In the genomic region with DNA sequence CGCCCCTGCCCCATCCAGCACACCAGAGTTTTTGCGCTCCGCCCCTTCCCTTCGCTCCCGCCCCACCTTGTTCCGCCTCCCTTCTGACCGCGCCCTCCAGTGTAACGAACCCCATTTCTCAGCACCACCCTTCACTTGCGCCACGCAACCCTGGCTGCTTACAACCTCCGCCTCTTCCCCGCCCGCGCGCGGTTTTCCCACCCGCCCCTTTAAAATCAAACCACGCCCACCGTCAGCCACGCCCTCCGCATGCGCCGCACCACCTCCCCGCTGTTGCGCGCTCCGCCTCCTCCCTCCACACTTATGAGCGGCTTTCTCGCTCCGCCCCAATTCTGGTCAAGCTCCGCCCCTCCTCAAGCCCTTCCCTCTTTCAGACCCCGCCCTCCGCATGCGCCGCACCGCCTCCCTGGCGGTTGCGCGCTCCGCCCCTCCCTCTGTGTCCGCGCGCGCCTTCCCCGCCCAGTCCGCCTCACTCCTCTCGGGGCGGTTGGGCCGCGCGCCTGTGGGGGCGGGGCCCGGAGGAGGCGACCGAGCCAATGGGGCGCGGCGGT, we compare ENCODE assay signal across 7 mouse cellular contexts. TPM values are rescaled to one million over a fixed set of nuclear protein-coding genes. Genes with fewer than 3 reads are reported as not detected.
DNase-seq lines count a peak whose midpoint lies in the region; ATAC-seq and TF ChIP-seq lines count a peak whose summit lies in the region.

A gene (plus strand): TSS at position 476 of the 551 bp plus-strand sequence.

- H3K9ac ChIP-seq in intestine, postnatal 0 days (ENCODE audit: low read depth, low read length), result peak within 1 kb of the TSS; percentile 91
- H3K9ac ChIP-seq in midbrain, embryonic 12.5 days (replicated peaks), result peak within 1 kb of the TSS; percentile 88

- H3K36me3 ChIP-seq in embryonic facial prominence, embryonic 10.5 days (replicated peaks), result peaks cover 16% of the 10 kb centered on the region
- H3K36me3 ChIP-seq in intestine, postnatal 0 days (ENCODE audit: control insufficient read depth, insufficient read depth), result 0 out of 2 replicates have a peak, but pooled peaks cover 7% of the 10 kb centered on the region
- no peaks in the 10 kb centered on the region; the same call in 1 of the 2 replicates for H3K36me3 ChIP-seq in midbrain, embryonic 12.5 days
- no peaks in the 10 kb centered on the region for H3K36me3 ChIP-seq in small intestine, adult 2 months (ENCODE audit: control insufficient read depth, insufficient read depth, low read length)

- TF ChIP-seq CTCF in intestine, postnatal 0 days (IDR thresholded peaks at IDR 0.05; ENCODE audit: low read depth), result no peak
- no peak for TF ChIP-seq CTCF in small intestine, adult 2 months (IDR thresholded peaks at IDR 0.05; ENCODE audit: extremely low read depth, insufficient read length, insufficient replicate concordance, low read depth, low read length)

- peak within 1 kb of the TSS; percentile 90 for H3K27ac ChIP-seq in embryonic facial prominence, embryonic 10.5 days (replicated peaks)
- H3K27ac ChIP-seq in intestine, postnatal 0 days (ENCODE audit: low read depth, low read length), result peak within 1 kb of the TSS; percentile 88
- H3K27ac ChIP-seq in midbrain, embryonic 12.5 days (replicated peaks), result peak within 1 kb of the TSS; percentile 78
- peak within 1 kb of the TSS; percentile 50; the same call in 1 of the 2 replicates for H3K27ac ChIP-seq in small intestine, adult 2 months (ENCODE audit: insufficient read depth, low read depth, low read length)

- ATAC-seq in intestine, postnatal 0 days, result peak; percentile 97
- peak; percentile 96 for ATAC-seq in midbrain, embryonic 12.5 days (ENCODE audit: low FRiP score, low read depth)

- peak within 1 kb of the TSS; percentile 96 for H3K4me3 ChIP-seq in embryonic facial prominence, embryonic 10.5 days
- H3K4me3 ChIP-seq in intestine, postnatal 0 days (ENCODE audit: low read depth, low read length), result peak within 1 kb of the TSS; percentile 88
- peak within 1 kb of the TSS; percentile 94 for H3K4me3 ChIP-seq in midbrain, embryonic 12.5 days
- H3K4me3 ChIP-seq in small intestine, adult 2 months (ENCODE audit: low read depth, low read length), result peak within 1 kb of the TSS; percentile 84

- peak; percentile 100 for DNase-seq in adrenal gland, postnatal 10 days
- peak; percentile 99 for DNase-seq in embryonic facial prominence, embryonic 10.5 days (ENCODE audit: low spot score)
- peak; percentile 77 for DNase-seq in gonadal fat pad, adult 2 months (ENCODE audit: low read depth)
- peak; percentile 100 for DNase-seq in left cerebral cortex, postnatal 4 days

- H3K4me2 ChIP-seq in intestine, postnatal 0 days (replicated peaks; ENCODE audit: low read depth), result peak within 1 kb of the TSS; percentile 78
- peak within 1 kb of the TSS; percentile 78 for H3K4me2 ChIP-seq in midbrain, embryonic 12.5 days (replicated peaks)

- peak; percentile 23; the same call in 1 of the 2 replicates for TF ChIP-seq POLR2A in small intestine, adult 2 months (IDR thresholded peaks at IDR 0.05; ENCODE audit: low read depth, low read length)

- under 1% methylated on average over 59 of the region's 59 CpGs for WGBS in embryonic facial prominence, embryonic 10.5 days
- 1% methylated on average over 55 of the region's 59 CpGs for WGBS in intestine, postnatal 0 days
- WGBS in midbrain, embryonic 12.5 days, result 1% methylated on average over 52 of the region's 59 CpGs
- 3% methylated on average over 59 of the region's 59 CpGs for WGBS in small intestine, adult 2 months

- intact Hi-C loops in left cerebral cortex, postnatal 4 days (cut with DNase I), result no loop called here

- no peaks in the 10 kb centered on the region for H3K27me3 ChIP-seq in embryonic facial prominence, embryonic 10.5 days (replicated peaks; ENCODE audit: low read depth, poor library complexity, severe bottlenecking)
- H3K27me3 ChIP-seq in intestine, postnatal 0 days (replicated peaks; ENCODE audit: control insufficient read depth, insufficient read depth, low read length), result no peaks in the 10 kb centered on the region
- peaks cover 8% of the 10 kb centered on the region; the same call in 1 of the 2 replicates for H3K27me3 ChIP-seq in midbrain, embryonic 12.5 days
- H3K27me3 ChIP-seq in small intestine, adult 2 months (ENCODE audit: control insufficient read depth, insufficient read depth, low read length), result no peaks in the 10 kb centered on the region

- no peaks in the 10 kb centered on the region for H3K9me3 ChIP-seq in embryonic facial prominence, embryonic 10.5 days
- H3K9me3 ChIP-seq in intestine, postnatal 0 days (ENCODE audit: control insufficient read depth), result no peaks in the 10 kb centered on the region
- H3K9me3 ChIP-seq in midbrain, embryonic 12.5 days, result no peaks in the 10 kb centered on the region

- H3K4me1 ChIP-seq in embryonic facial prominence, embryonic 10.5 days, result peaks cover 15% of the 10 kb centered on the region
- no peaks in the 10 kb centered on the region for H3K4me1 ChIP-seq in intestine, postnatal 0 days (replicated peaks; ENCODE audit: control insufficient read depth, insufficient read depth, low read length)
- H3K4me1 ChIP-seq in midbrain, embryonic 12.5 days, result peaks cover 4% of the 10 kb centered on the region
- no peaks in the 10 kb centered on the region for H3K4me1 ChIP-seq in small intestine, adult 2 months (ENCODE audit: control insufficient read depth, insufficient read depth, insufficient read length, low read length)

RNA-seq across cellular contexts. Expression of the gene that starts here (rescaled TPM):
- 10 to 100 TPM; 29.5 to 30.4 TPM for total RNA-seq in adrenal gland, postnatal 10 days (2021)
- 29.2 and 34.7 TPM in 2 replicates for polyA plus RNA-seq in embryonic facial prominence, embryonic 10.5 days (2016; fragmentation: Nextera tagmentation; extraction: Ambion mirVana)
- 55.8 and 64.3 TPM in 2 replicates for polyA plus RNA-seq in gonadal fat pad, adult 2 months (2012; rRNA removed)
- 84.7 and 92.1 TPM in 2 replicates for polyA plus RNA-seq in intestine, postnatal 0 days (2015; fragmentation: Nextera tagmentation; extraction: Ambion mirVana)
- 10 to 100 TPM; 53.8 to 55.3 TPM for total RNA-seq in left cerebral cortex, postnatal 4 days (2021)
- polyA plus RNA-seq in midbrain, embryonic 12.5 days (2016; fragmentation: Nextera tagmentation; extraction: Ambion mirVana), result 40.7 and 41.8 TPM in 2 replicates
- 8.8 and 11.4 TPM in 2 replicates for polyA plus RNA-seq in small intestine, adult 2 months (2012; rRNA removed)

Comparison
In these comparisons a context has a peak if more than half of its experiments do, and no peak if none do; other contexts are left out.
1. Peak in every context shown above with its lines: DNase-seq, ATAC-seq, H3K4me3 ChIP-seq and H3K27ac ChIP-seq.